Mouse (Mus musculus) retina, adult 2 months (tissue): ENCODE results near the gene Atxn1.

Experiments used
- DNase-seq: peaks from one replicate; pipeline ENCODE4 v3.0.0-alpha.2; 2012; ENCODE audit warnings: low read depth, low spot score

Atxn1 gene

GRCm38 (mm10) chr13:45683991-45684390 is 280.8 kb downstream of the Atxn1 start:
- DNase-seq = no peak

DNA sequence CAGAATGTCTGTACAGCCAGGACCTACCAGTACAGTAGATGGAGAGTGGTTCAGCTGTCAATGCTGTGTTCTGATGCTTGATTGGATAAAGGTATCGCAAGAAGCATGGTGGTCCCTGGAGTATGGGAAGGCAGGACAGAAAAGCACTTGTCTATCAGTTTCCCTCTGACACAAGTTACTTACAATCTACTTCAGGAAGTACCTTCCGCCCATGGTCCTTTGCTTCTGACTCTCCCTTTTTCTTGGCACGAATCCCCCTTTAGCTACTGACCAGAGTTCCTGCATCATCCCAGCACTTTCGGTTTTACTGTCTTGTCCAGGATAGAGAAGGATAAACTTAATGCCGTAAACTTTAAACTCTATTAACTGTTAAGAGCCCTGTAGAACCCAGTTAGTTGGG is 283.6 kb downstream of the Atxn1 start:
- DNase-seq = no peak

DNA sequence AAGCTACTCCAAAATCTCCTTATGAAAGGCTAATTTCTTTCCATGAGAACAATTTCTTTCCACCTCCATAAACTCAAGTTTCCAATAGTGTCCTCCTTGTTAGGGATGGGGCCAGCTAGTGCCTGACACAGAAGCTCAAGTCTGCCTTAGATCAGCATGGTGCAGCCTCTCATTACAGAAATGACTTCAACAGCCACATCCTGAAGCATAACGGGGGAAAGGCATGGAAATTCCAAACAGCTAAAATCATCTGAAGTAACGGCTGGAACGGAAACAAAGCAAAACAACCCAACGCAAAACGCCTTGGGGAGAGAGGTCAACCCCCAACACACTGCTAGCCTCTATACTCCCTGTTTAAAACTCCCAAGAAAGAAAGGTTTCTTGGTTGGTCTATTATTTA is 284.2 kb downstream of the Atxn1 start:
- DNase-seq = no peak

- DNase-seq = no peak
Measured at GRCm38 (mm10) chr13:45679096-45679495, 285.7 kb downstream of the Atxn1 start.

- DNase-seq = no peak
Measured at GRCm38 (mm10) chr13:45672628-45673027, 292.2 kb downstream of the Atxn1 start.

DNA sequence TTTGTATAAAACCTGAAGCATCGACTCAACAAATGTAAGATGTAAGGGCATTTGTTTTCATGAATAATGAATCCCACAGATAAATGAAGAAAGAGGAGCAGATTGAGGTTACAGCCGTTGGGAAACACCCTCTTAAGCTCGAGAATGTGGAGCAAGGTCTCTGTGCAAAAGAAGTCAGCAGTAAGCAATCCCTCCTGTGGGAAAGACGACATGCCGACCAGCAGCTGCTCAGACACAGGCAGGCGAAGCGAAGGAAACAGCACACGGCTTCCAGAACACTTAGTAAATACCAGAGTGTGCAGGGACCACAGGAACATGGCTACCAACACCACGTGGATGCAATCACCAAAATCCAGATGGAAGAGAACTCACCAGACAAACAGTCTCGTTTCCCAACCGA is 294.8 kb downstream of the Atxn1 start:
- no peak for DNase-seq

- no peak for DNase-seq
Measured at GRCm38 (mm10) chr13:45662852-45663251, 302.0 kb downstream of the Atxn1 start.

DNA sequence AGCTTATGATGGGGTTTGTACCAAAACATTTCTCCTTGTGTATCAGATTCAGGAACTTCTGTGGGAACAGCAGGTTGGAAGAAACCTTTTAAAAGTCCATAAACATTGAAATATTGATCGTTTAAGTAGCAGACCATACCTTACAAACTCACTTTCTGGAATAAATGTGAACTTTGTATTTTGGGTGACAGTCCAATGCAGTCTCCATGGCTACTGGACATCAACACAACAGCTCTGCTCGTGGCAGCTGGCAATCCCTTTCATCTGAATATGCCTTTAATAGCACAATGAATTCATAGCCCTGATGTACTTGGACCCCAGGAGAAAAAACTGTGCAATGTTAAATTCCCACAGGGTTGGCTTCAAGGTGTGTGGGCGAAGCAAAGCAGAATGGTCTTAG is 302.6 kb downstream of the Atxn1 start:
- no peak for DNase-seq

DNA sequence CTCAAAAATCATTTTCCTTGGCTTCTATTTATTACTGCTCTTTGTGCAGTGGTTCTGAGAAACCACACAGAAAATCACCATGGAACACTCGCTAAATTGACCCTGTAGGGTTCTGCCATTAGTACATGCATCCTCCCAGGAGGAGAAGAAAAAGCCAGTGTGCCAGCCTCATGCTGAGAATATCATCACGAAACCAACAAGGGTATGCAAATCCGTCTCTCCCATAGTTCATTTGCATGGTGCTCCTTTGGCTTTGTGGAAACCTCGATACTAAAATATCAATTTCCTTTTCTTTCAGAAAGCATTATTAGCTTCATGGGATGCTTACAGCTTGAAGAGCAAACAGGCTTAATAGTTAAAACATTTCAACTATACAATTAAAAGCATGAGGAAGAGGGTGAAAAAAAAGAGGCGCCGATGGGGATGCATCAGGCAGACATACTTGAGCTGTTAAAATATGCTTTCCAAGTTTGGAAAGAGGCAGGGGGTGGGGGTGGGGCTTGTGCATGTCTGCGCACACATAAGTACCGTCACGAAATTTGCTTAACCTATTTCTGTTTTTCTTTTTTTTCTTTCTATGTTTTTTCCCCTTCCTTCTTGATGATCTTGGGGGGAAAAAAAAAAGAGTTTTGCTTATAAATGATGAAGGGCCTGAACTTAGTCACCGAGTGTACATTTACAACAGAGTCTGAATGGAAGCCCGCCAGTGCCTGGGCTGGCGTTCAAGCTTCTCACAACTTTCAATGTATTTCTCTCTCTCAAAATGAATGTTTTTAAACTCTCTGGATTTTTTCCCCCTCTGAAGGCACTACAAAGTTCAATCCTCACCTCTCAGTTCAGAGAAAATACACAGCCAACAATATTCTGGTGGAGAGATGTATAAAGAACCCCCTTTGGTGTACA is 303.3 kb downstream of the Atxn1 start:
- DNase-seq = no peak

DNA sequence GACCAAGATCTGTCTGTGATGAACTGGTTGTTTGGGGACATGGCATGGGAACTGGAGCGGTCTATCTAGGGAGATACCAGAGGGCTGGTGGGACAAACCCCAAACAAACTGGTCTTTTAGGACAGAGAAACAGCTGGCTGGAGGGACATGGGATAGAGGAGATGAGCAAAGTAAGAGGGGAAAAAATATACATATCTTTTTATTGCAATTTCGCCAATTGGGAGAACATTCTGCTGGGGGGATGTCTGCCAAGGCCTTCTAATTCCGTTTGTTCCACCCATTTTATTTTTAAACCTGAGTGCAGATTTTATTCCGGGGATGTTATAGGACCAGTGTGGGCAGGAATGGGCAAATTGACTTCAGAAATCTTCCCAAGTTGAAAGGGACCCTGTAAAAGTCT is 305.0 kb downstream of the Atxn1 start:
- no peak for DNase-seq

DNA sequence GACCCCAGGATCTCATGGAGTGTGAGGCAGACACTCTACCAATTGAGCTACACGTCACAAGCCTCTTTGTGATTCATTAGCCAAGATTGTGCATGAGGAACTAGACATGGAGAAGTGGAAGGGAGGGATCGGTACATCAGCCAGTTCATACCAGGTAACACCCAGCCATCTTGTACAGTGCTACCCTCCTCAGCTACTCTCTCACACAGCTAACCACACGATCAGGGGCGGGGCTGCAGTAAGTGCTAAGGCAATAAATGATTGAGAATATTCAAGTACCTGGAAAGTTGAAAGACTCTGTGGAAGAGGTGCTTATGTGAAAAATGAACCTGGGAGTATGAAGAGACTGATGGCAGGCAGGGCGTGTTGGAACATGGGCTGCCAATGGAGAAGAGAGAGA is 306.5 kb downstream of the Atxn1 start:
- DNase-seq = no peak

DNA sequence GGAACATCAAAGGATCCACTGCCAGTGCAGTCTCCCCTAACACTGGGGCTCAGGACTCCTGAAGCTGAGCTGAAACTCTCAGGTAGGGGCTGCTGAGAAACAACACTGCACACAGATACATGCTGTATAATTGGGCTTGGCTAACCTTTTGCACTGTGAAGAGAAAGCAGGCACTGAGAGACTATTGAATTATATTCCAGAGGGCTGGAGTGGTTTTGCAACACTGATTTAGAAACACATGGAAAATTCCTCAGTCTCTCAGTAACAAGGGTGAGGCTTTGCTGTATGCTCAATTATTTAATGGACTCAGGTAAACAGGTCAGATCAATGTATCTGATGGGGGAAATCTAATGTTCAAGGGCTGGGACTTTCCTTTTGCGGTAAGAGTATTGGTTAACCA is 307.6 kb downstream of the Atxn1 start:
- DNase-seq = no peak

DNA sequence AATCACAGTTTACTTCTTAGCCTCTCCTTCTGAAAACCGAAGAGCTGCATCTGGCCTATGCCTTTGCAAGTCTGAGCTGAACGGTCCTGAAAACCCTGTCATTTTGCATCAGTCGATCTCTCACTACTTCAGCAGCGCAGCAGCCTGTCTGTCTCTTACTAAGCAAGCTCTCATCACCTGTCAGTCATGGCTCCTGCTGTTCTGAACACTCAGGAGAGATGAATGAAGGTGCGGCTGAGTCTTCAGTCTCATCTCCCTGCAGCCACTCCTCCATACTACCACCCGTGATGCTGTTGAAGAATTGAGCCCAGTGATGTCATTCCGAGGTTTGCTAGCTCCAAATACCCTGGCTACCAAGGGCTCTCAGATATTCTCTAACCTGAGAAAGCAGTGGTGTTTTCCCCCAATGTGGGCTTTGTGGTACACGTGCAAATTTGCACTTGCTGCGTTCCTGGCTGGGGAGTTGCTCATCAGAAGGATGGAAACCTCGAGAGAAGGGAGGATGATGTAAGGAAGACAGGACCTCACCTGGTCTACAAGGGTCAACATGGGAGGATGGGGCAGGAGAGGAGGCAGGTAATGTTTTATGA is 313.1 kb downstream of the Atxn1 start:
- DNase-seq = no peak

DNA sequence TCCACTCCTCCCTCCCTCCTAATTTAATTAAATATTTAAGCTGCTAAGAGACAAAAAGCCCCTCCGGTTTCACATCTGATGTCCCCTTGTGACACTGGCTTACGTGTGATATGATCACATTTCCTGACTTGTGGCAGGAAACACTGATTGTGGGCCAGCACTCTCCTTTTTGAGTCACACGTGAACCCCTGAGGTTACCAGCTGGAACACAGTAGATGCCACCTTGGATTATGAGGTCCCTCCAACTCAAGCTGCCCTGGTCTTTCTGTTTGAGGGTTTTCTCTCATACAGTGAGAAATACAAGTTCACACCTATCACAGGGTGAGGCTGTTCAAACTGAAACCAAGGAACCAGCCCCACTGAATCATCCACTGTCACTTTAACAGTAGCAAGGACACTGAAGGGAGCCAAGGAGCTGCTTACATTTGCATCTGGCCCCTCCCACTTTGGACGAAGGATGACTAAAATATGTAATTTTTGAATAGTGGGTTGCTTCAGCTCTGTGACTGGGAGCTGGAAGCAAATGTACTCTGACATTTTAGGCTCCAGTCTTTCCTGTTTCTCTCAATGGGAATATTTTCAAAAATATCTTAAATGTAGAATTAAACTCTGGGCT is 315.5 kb downstream of the Atxn1 start:
- no peak for DNase-seq

DNA sequence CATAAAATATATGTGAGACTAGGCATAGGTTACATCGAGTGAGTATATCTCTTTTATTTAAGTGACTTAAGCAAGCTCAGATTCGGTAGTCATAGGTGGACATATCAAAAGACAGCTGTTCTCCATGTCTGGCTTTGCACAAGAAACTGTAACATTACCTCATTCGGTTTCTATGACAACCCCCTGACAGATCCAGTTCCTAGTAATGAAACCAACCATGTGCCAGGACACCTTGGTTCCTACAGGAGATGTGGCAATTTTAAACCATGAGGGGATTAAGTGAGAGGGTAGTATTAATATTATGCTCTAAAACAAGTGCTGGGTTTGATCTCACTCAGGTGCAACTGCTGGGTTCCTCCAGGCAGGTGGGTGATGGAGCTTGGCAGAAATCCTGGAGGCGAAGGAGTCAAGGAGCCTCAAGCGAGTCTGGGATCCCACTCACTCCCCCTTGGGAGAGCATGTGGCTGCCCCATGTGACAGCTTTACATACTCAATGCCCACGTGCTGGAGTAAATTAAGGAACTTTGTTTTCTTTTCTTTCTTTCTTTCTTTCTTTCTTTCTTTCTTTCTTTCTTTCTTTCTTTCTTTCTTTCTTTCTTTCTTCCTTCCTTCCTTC is 320.9 kb downstream of the Atxn1 start:
- no peak for DNase-seq

GRCm38 (mm10) chr13:45642913-45643312 is 321.9 kb downstream of the Atxn1 start:
- DNase-seq = no peak

GRCm38 (mm10) chr13:45640431-45640830 is 324.4 kb downstream of the Atxn1 start:
- DNase-seq = no peak

DNA sequence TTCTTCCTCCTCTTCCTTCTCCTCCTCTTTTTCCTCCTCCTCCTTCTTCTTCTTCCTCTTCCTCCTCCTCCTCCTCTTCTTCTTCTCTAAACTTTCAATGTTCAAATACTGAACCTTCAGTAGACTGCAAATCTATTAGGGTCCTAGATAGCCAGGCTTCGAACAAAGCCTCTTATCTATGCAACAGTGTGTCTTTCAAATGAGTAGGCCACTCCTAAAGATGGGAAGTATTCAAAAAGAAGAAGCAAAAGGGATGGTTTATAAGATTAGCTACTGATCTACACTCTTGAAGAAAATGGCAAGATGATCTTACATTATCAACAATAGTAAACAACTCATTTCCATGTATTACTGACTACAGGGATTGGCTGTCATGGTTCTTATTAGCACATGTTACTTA is 326.5 kb downstream of the Atxn1 start:
- DNase-seq = no peak

DNA sequence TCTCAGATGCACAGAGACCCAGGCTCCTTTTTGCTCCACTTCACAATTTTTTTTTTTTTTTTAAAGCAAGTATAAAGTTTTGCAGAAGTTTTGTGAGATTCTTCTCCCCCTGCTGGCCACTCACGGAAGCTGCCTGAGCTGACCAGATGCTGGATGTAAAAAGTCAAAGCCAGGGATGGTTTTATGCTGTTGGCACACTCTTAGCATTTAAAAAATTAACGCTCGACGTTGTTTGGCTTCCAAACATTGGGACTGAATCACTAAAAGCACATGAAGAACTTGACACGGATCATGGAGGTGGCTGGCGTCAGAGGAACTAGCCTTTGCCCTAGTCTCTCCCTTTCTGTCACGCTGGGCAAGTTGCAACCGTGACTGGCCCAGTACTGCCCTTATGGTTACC is 327.5 kb downstream of the Atxn1 start:
- DNase-seq = no peak

GRCm38 (mm10) chr13:45636435-45636834 is 328.4 kb downstream of the Atxn1 start:
- DNase-seq = no peak

DNA sequence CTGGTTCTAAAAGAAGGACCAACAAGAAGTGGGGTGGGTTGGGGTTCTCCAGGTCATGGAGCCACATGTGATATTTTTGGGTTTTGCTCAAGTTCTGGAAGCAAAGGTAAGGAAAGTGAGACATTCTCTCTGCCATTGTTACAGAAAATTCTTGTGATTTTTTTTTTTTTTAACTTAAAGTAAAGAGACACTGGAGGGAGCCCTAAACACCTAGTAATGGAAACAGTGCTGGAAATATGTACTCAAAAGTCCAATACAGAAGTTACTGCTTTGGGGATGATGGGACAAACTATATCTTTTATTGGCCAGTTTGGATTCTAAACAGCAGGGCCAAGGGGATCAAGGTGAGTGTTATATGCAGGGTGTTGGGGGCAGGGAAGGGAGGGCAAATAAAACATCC is 330.9 kb downstream of the Atxn1 start:
- DNase-seq = no peak

DNA sequence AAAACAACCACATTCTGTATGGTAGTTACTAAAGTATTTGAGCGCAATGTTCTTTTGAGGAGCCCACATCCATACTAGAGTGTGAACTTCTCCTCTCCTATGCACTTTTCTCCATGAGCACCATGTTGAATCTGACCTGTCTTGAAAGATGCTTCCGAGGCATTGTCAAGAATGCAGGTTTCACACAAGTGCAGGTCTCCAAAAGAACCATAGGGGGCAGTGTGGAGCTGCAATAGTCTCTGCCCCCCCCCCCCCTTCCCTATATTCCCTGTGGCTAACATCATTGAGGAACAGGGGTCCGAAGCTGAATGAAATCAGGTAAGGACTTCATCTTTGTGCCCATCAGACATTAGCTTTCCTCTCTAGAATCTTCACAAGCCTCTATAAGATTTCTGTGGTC is 332.7 kb downstream of the Atxn1 start:
- no peak for DNase-seq
